Mouse (Mus musculus) hindbrain, embryonic 14.5 days (tissue): ENCODE results near the gene Ucp1. TPM values are rescaled to one million over a fixed set of nuclear protein-coding genes. Genes with fewer than 3 reads are reported as not detected.

Source experiments
- ATAC-seq: fragments of 200-750 bp; cut with Nextera tagmentation; 2 replicates; pipeline ENCODE4 v1.8.0; 2017; ENCODE audit warnings: moderate number of reproducible peaks, mild to moderate bottlenecking, moderate TSS enrichment, moderate library complexity; ENCODE audit not compliant: low FRiP score
- DNase-seq: peaks from one replicate; pipeline ENCODE4 v3.0.0-alpha.2; 2015; ENCODE audit warnings: low spot score
- H3K27ac ChIP-seq: fragments of 300-500 bp; sonication (generic); 2 replicates; pipeline ENCODE4 v1.5.1; 2014; ENCODE audit warnings: mild to moderate bottlenecking, moderate library complexity
- H3K27me3 ChIP-seq: fragments of 300-500 bp; sonication (generic); 2 replicates; pipeline ENCODE4 v1.6.1; 2014; ENCODE audit warnings: mild to moderate bottlenecking, low read length, mixed read lengths; ENCODE audit not compliant: control insufficient read depth, insufficient read depth
- H3K36me3 ChIP-seq: fragments of 300-500 bp; sonication (generic); replicated peaks from 2 replicates; pipeline ENCODE4 v1.6.1; 2014; ENCODE audit not compliant: control insufficient read depth, insufficient read depth
- H3K4me1 ChIP-seq: fragments of 300-500 bp; sonication (generic); replicated peaks from 2 replicates; pipeline ENCODE4 v1.6.1; 2014; ENCODE audit warnings: antibody characterized with exemption, low read length, mixed read lengths; ENCODE audit not compliant: control insufficient read depth, insufficient read depth
- H3K4me2 ChIP-seq: fragments of 300-500 bp; sonication (generic); replicated peaks from 2 replicates; pipeline ENCODE4 v1.6.1; 2014; ENCODE audit warnings: mild to moderate bottlenecking, moderate library complexity
- H3K4me3 ChIP-seq: fragments of 300-500 bp; sonication (generic); replicated peaks from 2 replicates; pipeline ENCODE4 v1.5.1; 2014; ENCODE audit warnings: mild to moderate bottlenecking, low read length
- H3K9ac ChIP-seq: fragments of 300-500 bp; sonication (generic); 2 replicates; pipeline ENCODE4 v1.6.1; 2014
- H3K9me3 ChIP-seq: fragments of 300-500 bp; sonication (generic); 2 replicates; pipeline ENCODE4 v1.6.1; 2016; ENCODE audit warnings: low read length; ENCODE audit not compliant: control insufficient read depth
- WGBS: fragments of 180-500 bp; shearing (Covaris S2); extraction: QIAGEN DNeasy Blood & Tissue Kit; methylation state at CpG from one replicate; pipeline ENCODE4 v1.1.7; 2014; 5-methylcytosine and 5-hydroxymethylcytosine counted together
- polyA plus RNA-seq: library from polyadenylated mRNA; unstranded; fragments of >200 nt; fragmentation: Nextera tagmentation; extraction: Ambion mirVana; gene quantifications from 2 replicates; pipeline ENCODE4 v1.2.1, GENCODE M21; 2014

Gene Ucp1
- polyA plus RNA-seq: 0.16 TPM in 1 of 2 replicates, not detected in the other

DNA sequence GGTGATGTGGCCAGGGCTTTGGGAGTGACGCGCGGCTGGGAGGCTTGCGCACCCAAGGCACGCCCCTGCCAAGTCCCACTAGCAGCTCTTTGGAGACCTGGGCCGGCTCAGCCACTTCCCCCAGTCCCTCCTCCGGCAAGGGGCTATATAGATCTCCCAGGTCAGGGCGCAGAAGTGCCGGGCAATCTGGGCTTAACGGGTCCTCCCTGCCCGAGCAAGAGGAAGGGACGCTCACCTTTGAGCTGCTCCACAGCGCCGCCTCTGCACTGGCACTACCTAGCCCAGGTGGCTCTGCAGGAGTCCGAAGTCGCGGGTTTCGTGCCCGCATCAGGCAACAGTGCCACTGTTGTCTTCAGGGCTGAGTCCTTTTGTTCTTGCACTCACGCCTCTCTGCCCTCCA lies at the start of gene Ucp1:
Gene Ucp1, plus strand, starts transcription at position 177 of the 400 bp plus-strand sequence.
- H3K36me3 ChIP-seq: no peaks in the 10 kb centered on the region
- H3K27ac ChIP-seq: no peak within 1 kb of the TSS
- H3K4me2 ChIP-seq: peak within 1 kb of the TSS; percentile 43
- H3K9me3 ChIP-seq: no peaks in the 10 kb centered on the region
- peaks cover 14% of the 10 kb centered on the region; the same call in 1 of the 2 replicates for H3K27me3 ChIP-seq
- H3K9ac ChIP-seq: no peak within 1 kb of the TSS
- H3K4me3 ChIP-seq: peak within 1 kb of the TSS; percentile 18
- DNase-seq: no peak
- WGBS: 3% methylated on average over 20 of the region's 20 CpGs
- peak; percentile 27; the same call in 1 of the 2 replicates for ATAC-seq
- H3K4me1 ChIP-seq: no peaks in the 10 kb centered on the region

DNA sequence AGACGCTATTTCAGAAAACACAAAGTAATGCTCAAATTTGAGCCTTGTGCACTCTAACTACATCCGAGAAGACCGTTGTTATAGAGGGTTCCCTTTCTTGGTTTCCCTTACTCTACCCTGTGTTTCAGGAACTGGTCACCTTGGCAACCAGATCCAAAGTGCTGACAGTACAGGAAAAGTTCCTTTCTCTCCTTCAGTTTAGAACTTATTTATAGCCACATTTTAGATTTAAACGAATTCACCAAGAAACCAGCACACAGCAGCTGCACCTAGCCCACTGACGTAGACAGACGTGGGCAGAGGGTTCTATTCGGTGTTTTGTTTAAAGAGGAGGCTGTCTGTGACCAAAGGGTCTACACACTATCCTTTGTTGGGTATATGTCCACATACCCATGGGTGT lies 46.0 kb upstream of the Ucp1 start:
- DNase-seq (no peak), ATAC-seq (no peak)
- no peak overlapping the region for H3K4me3 ChIP-seq
- H3K36me3 ChIP-seq: peaks cover 51% of the 10 kb centered on the region
- no peaks in the 10 kb centered on the region for H3K27me3 ChIP-seq
- no peaks in the 10 kb centered on the region for H3K4me1 ChIP-seq
- H3K4me2 ChIP-seq: no peak overlapping the region
- WGBS: 92% methylated on average over 7 of the region's 7 CpGs
- no peak overlapping the region for H3K27ac ChIP-seq
- no peak overlapping the region for H3K9ac ChIP-seq
- no peaks in the 10 kb centered on the region for H3K9me3 ChIP-seq

DNA sequence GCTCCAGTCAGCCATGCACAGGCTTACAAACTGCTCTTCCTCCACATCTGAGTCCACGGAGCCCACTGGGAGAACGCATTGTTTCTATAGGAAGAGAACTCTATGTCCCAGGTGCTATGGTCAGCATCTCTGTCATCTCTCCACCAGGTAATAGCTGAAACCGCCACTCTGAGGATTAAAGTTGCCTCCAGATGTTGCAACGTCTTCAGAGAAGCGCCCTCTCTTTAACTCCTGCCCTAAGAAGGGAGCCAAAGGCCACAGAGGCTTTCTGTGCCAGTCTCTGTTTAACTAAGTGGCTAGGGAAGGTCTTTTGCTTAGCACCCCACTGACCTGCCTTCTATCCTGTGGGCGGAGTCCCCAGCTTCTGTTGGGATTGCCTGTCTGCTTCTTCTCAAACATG lies 39.3 kb upstream of the Ucp1 start:
- Histone ChIP-seq H3K4me2 (no peak overlapping the region), H3K9ac (no peak overlapping the region), H3K4me1 (no peaks in the 10 kb centered on the region), H3K27ac (peak overlapping the region; percentile 14; the same call in 1 of the 2 replicates), H3K36me3 (peaks cover 59% of the 10 kb centered on the region), H3K9me3 (no peaks in the 10 kb centered on the region), H3K4me3 (no peak overlapping the region), H3K27me3 (no peaks in the 10 kb centered on the region)
- no peak for DNase-seq
- no peak for ATAC-seq
- WGBS: 93% methylated on average over 6 of the region's 6 CpGs

DNA sequence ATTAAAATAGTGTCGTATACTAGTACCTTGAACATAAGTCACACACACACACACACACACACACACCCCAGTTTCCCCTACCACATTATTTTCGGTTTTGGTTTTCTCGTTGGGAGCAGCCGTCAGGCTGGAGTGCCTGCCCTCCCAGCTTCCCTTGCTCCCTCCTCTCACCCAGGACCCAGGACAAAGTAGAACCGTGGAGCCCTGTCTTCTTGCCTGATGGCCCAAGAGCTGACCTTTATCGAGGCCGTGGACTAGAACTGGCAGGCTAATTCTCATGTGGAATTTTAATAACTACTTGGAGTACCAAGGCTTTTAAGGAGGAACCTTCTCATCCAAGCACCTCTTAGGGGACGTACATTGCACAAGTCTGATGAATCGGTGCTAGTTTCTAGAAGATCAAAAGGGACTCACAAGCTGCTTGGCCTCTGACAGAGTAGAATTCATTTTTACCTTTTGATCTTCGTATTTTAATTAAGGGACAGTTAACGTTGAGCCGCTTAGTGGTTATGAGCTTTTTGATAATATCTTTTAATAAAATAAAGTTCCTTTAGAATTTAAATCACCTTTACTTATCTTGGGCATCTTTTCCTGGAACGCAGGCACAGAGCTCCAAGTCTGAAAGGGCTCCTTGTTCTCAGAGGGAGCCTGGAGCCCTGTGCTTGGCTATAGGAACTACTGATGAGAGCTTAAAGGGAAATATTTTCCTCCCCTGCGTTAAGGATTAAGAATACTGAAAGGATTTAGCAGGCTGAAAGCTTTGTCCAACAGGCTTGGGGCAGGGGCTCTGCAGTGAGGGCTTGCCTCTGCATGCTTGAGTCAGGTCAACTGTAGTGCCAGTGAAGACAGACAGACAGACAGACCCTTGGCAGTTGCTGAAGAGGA lies 38.5 kb upstream of the Ucp1 start:
- H3K4me2 ChIP-seq: no peak overlapping the region
- ATAC-seq (no peak), DNase-seq (no peak)
- H3K27me3 ChIP-seq: no peaks in the 10 kb centered on the region
- H3K36me3 ChIP-seq: peaks cover 66% of the 10 kb centered on the region
- H3K4me3 ChIP-seq: no peak overlapping the region
- 82% methylated on average over 14 of the region's 14 CpGs for WGBS
- no peaks in the 10 kb centered on the region for H3K9me3 ChIP-seq
- H3K27ac ChIP-seq: no peak overlapping the region
- no peak overlapping the region for H3K9ac ChIP-seq
- H3K4me1 ChIP-seq: no peaks in the 10 kb centered on the region

DNA sequence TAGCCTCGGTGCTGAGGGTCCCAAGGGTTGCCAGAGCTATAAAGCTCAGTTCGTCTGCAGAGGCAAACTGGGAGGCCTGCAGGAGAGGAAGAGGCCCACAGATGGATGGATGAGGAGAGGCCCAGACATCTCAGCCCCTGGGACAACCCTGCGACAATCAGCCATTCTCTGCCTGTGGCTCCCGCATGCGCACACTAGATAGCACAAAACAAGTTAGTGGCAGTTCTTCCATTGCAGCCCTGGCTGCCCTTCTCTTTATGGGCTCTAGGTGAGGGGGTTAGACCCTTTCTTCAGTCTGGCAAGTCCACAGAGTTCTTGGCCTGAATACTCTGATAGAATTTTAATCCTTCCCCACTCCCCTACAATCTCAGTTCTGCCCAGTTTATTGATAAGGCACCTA lies 37.4 kb upstream of the Ucp1 start:
- Histone ChIP-seq H3K4me1 (no peaks in the 10 kb centered on the region), H3K9ac (no peak overlapping the region), H3K27ac (0 out of 2 replicates have a peak overlapping the region, but pooled peaks have one; percentile 14), H3K4me2 (no peak overlapping the region), H3K36me3 (peaks cover 74% of the 10 kb centered on the region), H3K27me3 (no peaks in the 10 kb centered on the region), H3K4me3 (no peak overlapping the region), H3K9me3 (no peaks in the 10 kb centered on the region)
- no peak for DNase-seq
- no peak for ATAC-seq
- 85% methylated on average over 5 of the region's 5 CpGs for WGBS

DNA sequence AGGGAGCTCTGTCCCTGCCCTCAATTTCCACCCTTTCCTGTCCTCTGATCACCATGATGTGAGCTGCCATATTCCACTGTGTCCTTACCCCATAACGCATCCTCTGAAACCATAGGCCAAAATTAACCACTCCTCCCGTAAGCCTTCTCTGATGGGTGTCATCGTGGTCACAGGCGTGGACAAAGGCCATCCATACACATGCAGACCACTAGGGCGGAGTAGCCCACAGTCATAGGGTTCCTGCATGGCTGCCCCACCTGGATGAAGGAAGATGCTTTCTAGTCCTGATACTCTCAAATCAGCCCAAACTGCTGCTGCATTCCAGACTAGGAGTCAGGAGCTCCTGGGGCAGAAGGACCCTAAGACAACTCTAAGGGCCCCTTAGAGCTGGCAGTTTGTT lies 32.5 kb upstream of the Ucp1 start:
- Histone ChIP-seq H3K4me1 (no peaks in the 10 kb centered on the region), H3K9ac (no peak overlapping the region), H3K4me2 (no peak overlapping the region), H3K9me3 (no peaks in the 10 kb centered on the region), H3K27ac (no peak overlapping the region), H3K36me3 (peaks cover 78% of the 10 kb centered on the region), H3K27me3 (no peaks in the 10 kb centered on the region), H3K4me3 (no peak overlapping the region)
- ATAC-seq (no peak), DNase-seq (no peak)
- 91% methylated on average over 5 of the region's 5 CpGs for WGBS

DNA sequence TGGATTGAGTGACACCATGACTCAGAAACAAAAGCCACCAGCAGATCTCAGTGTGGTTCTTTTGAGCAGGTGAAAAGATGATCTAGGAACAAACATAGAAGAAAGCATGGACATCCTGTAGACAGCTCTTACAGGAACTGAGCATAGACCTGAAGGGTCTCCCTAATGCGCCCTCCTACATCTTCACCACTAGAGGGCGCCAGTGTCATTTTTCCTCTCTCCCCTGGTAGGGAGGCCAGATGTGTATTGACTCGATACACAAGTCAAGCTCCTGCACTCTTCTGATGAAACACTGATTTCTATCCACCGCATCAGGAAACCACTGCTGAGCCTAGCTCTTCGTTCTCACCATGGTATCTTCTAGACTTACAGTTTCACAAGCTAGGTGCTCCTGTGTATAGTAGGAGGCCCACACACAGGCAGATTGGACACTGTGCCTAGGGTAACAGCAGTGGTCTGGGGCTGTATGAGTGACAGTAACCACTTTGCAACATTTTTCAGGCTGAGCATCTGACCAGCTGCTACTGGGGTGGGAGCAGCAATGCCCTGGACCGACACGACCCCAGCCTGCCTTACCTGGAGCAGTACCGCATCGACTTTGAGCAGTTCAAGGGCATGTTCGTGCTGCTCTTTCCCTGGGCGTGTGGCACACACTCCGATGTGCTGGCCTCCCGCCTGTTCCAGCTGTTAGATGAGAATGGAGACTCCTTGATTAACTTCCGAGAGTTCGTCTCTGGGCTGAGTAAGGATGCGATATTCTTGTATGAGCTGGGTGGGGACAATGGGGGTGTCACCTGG lies 29.5 kb upstream of the Ucp1 start:
- Histone ChIP-seq H3K27ac (no peak overlapping the region), H3K36me3 (peaks cover 73% of the 10 kb centered on the region), H3K4me1 (no peaks in the 10 kb centered on the region), H3K9me3 (no peaks in the 10 kb centered on the region), H3K4me3 (no peak overlapping the region), H3K9ac (no peak overlapping the region), H3K27me3 (no peaks in the 10 kb centered on the region), H3K4me2 (no peak overlapping the region)
- WGBS: 71% methylated on average over 16 of the region's 16 CpGs
- peak; percentile 84; the same call in 1 of the 2 replicates for ATAC-seq
- DNase-seq: peak; percentile 74

DNA sequence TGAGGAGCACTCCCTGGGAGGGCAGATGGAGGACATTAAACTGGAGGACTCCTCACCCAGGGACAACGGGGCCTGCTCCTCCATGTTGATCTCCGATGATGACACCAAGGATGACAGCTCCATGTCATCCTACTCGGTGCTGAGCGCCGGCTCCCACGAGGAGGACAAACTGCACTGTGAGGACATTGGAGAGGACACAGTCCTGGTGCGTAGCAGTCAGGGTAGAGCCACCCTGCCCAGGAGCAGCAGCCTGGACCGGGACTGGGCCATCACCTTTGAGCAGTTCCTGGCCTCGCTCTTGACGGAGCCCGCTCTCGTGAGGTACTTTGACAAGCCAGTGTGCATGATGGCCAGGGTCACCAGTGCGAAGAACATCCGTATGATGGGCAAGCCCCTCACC lies 19.0 kb upstream of the Ucp1 start:
- ATAC-seq (peak; percentile 33; the same call in 1 of the 2 replicates), DNase-seq (no peak)
- Histone ChIP-seq H3K27ac (no peak overlapping the region), H3K27me3 (no peaks in the 10 kb centered on the region), H3K9ac (no peak overlapping the region), H3K36me3 (peaks cover 64% of the 10 kb centered on the region), H3K9me3 (no peaks in the 10 kb centered on the region), H3K4me3 (no peak overlapping the region), H3K4me1 (no peaks in the 10 kb centered on the region), H3K4me2 (no peak overlapping the region)
- WGBS: 96% methylated on average over 14 of the region's 14 CpGs

DNA sequence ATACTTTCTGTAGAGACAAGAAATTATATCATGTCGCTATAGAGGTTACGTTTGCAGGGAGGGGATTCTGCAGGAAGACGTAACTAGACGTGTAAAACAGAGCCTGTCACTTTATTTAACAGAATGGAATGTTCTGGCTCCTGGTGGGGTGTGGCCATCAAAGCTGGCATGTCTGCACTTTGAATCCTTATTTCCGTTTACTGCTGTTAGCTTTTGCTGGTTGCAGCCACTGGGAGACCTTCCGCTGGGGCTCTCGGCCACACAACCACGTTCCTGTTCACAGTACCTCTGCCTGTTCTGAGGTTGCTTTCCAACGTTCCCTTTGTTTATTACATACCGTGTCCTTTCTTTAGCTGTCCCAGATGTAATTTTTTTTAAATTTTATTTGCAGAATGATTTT lies 17.7 kb upstream of the Ucp1 start:
- no peak for DNase-seq
- WGBS: 88% methylated on average over 10 of the region's 10 CpGs
- Histone ChIP-seq H3K4me2 (no peak overlapping the region), H3K9me3 (no peaks in the 10 kb centered on the region), H3K27me3 (no peaks in the 10 kb centered on the region), H3K9ac (no peak overlapping the region), H3K4me1 (no peaks in the 10 kb centered on the region), H3K36me3 (peaks cover 51% of the 10 kb centered on the region), H3K4me3 (no peak overlapping the region), H3K27ac (no peak overlapping the region)
- no peak for ATAC-seq
